Mouse (Mus musculus) large intestine, adult 2 months (tissue): ENCODE measurements around the gene Insl3. TPM values are rescaled to one million over a fixed set of nuclear protein-coding genes. Genes with fewer than 3 reads are reported as not detected.

Experiments used
- DNase-seq: peaks from one replicate; pipeline ENCODE4 v3.0.0-alpha.2; 2012; ENCODE audit warnings: low read depth, low spot score
- WGBS: fragments of 180-500 bp; shearing (Covaris S2); methylation state at CpG from one replicate; pipeline ENCODE4 v1.1.7; 2018; 5-methylcytosine and 5-hydroxymethylcytosine counted together
- polyA plus RNA-seq: library from polyadenylated mRNA; depleted of rRNA; stranded (reverse); fragments of >200 nt; gene quantifications from 2 replicates; pipeline ENCODE4 v1.2.3, GENCODE M21; 2012; rRNA removed

Insl3 gene
- polyA plus RNA-seq, result 12.1 and 17.2 TPM in 2 replicates

DNA sequence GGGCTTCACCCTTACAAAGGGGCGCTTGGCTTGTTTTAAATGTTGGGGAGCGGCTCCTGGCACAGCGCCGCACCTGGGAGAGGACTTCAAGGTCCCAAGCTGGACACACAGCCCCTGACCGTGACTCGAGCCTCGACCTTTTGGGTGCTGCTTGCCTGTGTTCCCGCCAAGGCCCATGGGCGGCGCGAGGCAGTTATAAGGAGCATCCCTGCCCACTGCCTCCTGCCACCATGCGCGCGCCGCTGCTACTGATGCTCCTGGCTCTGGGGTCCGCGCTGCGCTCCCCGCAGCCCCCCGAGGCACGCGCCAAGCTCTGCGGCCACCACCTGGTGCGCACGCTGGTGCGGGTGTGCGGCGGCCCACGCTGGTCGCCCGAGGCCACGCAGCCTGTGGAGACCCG lies at the start of gene Insl3:
Insl3 (plus strand) TSS at position 187 of the 400 bp plus-strand sequence.
- WGBS, result 21% methylated on average over 33 of the region's 33 CpGs
- no peak for DNase-seq

DNA sequence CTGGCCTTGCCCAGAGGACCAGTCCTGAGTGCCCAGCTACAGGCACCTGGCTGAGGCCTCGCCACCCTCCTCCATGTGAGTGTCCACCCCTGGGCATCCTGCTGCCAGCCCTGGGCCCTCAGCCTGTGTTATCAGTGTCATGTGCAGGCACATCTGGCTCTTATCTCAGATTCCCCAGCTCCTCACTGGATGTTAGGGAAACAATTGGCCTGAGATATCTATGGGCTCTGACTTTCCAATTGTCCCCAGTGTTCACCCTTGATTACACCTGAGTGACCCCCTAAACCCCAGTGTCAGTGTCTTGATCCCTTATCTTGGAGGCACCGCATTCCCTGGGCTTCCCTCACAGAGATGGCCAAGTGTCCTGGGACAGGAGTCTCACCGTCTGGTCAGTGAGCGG lies 49.7 kb upstream of the Insl3 start:
- no peak for DNase-seq
- WGBS, result 75% methylated on average over 4 of the region's 4 CpGs

DNA sequence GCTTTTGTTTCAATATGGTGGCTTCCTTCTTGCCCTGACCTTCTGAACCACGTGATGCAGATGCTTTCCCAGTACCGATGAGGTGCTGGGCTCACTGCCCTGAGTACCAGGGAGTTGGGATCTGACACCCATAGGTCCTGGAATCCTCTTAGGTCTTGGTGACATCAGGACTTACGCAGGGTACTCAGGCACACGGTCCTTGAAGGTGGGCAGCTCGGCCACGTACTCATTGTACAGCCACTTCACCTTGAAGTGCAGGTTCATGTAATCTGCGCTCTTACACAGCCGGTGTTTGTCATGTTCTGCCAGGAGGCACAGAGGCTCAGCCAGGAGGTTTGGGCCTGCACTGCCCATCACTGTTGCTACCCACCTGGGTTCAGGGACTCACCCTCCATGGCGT lies 43.5 kb upstream of the Insl3 start:
- DNase-seq, result no peak
- 82% methylated on average over 9 of the region's 9 CpGs for WGBS

DNA sequence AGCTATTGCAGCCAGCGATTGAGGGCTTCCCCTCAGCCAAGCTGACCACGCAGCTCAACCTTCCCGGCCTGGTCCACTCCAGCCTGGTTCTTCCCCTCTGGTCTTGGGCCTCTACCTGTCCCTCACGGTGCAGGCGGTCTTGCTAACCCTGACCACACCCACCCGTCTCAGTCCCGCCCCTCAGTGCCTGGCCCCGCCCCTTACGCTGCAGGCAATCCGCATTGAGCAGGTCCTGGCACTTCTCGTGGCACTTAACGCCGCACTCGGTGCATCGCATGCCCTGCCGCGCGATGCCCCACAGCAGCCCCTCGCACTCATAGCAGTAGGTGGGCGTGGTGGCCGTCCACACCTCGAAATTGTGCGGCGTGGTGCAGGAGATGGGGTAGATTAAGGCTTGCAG lies 34.4 kb upstream of the Insl3 start:
- no peak for DNase-seq
- WGBS, result under 1% methylated on average over 24 of the region's 24 CpGs

DNA sequence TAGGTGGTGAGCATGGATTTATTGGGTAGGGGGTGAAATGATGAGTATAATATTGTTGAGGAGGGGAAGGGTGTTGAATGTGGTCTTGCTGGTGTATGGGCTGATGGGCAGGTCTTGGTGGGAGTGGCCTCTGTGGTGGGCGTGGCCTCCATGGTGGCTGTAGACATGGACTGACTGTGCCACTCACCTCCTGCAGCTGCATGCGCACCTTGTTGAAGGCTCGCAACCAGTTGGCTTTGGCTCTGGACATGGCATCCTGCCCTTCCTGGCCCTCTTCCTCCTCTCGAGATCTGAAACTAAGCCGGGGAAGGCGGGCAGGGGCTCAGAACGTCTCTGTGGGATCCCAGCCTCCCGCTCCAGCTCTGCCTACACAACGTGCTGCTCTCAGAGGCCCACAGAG lies 31.2 kb upstream of the Insl3 start:
- DNase-seq, result no peak
- WGBS, result 26% methylated on average over 9 of the region's 9 CpGs

DNA sequence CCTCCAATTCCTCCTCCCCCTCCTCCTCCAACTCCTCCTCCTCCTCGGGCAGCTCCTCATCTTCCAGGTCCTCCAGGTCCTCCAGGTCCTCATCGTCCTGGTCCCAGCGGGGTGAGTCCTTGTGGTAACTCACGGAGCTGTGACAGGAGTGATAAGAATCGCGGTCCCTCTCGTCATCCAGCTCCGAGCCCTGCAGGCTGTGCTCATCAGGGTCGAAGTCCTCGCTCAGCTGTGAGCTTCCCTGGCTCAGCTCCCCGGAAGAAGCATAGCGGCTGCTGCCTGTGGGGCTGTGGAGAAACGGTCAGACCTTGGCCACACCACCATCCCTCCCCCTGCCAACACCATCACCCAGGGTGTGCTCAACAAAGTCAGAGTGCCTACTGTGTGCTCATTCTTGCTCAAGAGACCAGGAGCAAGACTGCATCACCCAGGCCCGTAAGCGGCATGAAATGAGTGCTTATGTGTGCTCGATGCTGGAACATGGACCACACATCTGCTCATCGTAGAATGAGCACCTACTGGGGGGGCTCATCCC lies 30.4 kb upstream of the Insl3 start:
- WGBS, result 19% methylated on average over 17 of the region's 17 CpGs
- DNase-seq, result no peak

DNA sequence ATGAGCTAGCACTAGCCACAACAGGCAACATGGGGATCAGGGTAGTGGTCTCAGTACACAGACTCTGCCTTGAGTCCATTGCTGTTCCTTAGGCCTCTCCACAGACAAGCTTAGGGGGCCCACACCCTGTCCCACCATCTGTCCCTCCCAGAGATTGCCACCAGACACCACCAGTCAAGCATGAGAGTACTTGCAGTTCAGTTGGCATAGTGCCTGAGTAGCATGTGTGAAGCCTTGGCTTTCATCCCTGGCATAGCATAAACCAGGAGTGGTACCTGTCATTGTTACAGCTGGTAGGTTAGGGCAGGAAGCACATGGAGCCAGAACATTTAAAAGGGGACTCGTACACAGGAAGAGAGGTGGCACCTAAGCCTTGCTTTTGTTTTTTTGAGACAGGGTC lies 29.3 kb upstream of the Insl3 start:
- 39% methylated on average over 1 of the region's 1 CpGs for WGBS
- DNase-seq, result no peak

DNA sequence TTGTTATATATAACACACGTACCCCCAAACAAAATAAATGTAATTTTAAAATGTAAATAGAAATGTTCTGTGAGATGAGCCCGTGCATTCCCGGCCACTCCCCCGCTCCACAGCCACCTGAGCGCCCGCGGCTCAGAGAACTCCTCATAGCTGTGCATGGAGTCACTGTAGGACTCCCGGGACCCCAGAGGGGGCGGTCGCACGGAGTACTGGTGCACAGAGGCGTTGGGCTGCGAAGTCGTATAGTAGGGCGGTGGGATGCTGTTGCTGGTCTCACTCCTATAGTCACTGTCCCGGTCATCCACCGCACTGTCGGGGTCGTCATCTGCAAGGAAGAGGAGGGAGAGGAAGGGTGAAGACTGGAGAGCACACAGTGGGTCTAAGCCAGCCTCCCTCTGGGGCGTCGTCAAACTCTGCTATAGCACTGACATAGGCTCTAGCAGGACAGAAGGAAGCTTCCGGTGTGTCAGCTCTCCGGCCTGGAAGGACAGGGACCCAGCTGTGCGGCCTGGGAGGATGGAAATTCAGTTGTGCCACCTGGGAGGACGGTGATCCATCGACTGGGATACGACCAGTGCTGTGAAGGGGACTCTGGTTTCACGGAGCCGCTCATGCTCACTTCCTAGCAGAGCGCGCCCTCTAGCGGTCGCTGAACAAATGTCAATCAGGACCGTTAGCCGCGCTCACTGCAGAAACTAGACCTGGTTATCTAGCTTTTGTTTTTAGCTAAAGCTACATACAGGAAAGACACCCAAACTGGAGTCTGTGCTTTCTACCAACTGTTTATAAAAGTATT lies 28.5 kb upstream of the Insl3 start:
- 13% methylated on average over 36 of the region's 36 CpGs for WGBS
- no peak for DNase-seq

DNA sequence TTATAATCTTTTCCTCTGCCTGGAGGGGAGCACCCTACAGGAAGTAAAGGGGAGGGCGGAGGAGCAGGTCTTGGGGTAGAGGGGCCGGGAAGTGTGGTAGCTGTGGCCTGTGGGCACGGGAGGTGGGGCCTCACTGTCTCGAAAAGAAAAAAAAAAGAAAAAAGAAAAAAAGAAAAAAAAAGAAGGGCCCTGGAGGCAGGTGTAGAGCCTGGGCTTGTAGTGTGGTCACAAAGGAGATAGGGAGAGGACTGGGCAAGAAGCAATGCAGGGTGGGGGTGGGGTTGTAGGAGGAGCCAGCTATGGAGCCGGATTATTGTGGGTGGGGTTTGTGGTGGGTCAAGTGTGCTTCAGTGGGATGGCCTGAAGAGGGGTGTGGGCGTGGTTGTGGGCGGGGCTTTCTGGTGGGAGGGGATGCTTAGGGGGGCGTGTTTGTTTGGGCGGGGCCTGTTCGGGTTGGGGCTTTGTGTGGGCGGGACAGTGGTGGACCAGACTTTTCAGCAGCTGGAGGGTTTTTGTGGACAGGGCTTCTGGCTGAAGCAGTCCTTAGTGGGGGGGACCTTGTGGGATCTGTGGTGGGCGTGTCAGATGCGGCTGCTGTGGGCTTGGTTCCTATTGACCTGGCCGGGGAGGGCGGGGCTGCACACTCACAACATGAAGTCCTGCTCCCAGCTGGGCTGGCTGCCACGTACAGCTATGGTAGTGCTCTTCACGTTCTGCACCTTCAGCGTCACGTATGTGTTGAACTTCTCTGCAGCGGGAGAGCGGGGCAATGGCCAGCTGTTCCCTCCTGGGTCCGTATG lies 23.5 kb upstream of the Insl3 start:
- DNase-seq, result no peak

DNA sequence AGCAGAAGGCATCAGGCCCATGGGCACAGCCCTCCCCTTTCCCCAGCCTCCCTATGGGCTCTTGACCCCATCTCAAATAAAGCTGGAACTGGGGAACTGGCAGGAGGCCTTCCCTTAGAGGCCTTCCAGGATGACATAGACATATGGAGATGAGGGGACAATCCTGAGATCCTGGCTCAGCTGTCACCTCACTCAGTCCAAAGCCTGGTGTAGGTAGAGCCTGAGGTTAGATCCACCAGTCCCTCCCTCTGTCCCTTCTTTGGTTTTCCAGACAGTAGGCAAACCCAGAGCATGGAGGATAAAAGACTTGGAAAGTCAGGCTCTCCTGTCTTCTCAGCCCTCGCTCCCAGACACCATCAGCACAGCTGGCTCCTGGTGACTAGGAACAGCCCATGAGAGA lies 22.2 kb upstream of the Insl3 start:
- no peak for DNase-seq
- 70% methylated on average over 1 of the region's 1 CpGs for WGBS

More for the DNA sequence above, 23.5 kb upstream of the Insl3 start:
- 4% methylated on average over 22 of the region's 22 CpGs for WGBS

DNA sequence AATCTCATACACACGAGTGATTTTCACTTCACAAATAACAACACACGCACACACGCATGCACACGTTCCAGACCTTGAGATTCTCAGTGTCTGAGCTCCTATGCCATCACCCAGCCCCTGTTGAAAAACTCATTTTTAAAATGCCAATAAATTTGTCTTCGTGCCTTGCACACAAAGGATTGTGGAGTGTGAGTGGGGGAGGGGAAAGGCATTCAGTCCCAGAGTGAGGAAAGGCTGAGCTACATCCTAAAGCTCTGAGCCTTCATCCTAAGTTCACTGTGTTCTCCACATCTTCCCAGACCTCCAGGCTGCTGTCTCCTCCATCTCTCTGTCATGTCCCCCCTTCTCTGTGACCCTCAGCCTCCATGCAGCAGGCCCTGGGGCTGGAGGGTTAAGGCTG lies 21.8 kb upstream of the Insl3 start:
- WGBS, result 64% methylated on average over 5 of the region's 5 CpGs
- DNase-seq, result no peak

DNA sequence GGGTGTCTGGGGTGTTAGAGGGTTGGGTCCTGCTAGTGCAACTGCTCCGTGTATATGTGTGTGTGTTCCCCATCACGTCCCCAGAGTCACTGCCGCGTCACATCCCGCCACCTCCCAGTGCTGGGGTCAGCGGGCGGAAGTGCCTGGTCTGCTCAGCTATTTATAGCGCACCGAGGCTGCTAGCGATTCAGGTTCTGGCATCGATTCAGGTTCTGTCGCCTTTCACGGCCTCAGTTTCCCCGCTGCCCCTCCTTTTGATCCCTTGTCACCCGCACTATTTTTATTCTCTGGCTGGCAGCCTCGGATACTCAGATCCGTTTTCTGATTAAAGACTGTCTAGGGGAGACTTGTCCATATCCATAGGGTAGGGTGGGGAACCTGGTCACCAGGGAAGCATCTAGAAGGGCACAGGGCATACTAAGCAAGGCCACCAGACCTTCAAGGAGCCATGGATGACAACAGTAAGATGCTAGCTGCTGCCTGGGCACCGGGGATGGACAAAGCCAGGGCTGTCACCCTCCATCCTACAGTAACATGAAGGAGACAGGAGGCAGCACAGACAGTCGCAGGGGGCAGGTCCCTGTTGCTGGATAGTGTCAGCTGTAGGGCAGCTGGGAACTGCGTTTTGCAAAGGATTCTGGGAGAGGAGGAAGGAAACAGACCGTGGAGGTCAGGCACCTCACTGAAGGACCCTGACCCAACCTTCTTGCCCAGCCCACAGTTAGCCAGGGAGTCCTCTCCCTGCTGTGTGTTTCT lies 20.6 kb upstream of the Insl3 start:
- DNase-seq, result no peak
- 2% methylated on average over 21 of the region's 21 CpGs for WGBS

DNA sequence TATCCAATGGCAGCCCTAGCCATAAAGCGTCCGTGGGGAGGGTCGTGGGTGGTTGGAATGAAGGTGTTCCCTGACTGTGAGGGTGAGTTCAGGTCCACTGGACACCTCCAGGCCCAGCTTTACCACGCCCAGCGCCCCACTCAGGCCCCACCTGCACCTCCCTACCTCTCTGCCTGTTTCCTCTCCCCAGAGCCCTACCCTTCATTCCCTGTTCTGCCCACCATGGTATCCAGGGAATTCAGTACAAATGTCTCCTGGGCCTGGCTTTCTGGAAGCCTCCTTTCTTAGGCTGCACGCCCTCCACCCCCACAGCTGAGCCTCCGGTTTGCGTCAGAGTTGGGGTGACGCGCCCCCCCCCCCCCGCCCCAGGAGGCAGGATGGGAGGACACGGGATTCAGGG lies 18.8 kb upstream of the Insl3 start:
- DNase-seq, result no peak

DNA sequence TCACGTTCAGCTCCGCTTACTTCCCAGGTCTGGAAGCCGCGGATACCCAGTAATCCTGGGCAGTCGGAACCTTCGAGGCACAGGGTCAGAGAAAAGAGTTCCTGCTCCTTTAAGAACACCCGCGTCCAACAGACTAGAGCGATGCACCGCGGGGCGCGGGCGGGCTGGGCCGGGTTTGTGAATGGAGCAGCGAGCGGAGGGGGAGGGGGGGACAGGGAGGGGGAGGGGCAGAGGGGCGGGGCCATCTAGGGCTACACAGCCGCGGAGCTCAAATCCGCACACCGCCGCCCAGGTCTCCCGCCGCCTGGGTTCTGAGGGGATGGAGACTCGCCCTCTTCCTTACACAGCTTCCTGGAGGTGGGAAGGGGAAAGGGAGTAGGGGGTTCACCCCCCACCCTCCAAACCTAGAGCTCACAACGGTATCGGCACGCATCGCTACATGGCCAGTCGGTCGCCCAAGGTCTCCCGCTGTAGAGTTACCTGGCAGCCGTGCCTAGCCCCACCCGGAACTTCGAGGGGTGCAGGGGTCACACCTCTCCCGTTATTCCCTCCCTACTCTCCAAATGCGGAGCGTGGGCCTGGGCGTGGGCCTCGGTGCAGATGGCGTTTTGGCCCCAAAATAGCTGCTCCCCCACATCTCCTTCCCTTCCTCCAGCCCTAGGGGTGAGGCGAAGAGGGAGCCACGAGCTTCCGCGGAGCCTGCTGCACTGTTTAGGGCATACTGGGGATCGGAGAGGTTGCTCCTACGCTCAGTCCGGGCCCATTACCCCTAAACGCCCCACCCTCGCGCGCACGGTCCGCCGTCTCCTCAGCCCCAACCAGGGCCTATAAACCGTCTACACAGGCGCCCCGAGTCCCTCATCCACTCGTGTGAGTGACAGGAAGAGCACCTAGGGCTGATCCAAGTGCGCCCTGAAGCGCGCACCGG lies 18.1 kb upstream of the Insl3 start:
- DNase-seq, result no peak
- under 1% methylated on average over 56 of the region's 64 CpGs for WGBS

More for the DNA sequence above, 18.8 kb upstream of the Insl3 start:
- WGBS, result 15% methylated on average over 12 of the region's 12 CpGs

DNA sequence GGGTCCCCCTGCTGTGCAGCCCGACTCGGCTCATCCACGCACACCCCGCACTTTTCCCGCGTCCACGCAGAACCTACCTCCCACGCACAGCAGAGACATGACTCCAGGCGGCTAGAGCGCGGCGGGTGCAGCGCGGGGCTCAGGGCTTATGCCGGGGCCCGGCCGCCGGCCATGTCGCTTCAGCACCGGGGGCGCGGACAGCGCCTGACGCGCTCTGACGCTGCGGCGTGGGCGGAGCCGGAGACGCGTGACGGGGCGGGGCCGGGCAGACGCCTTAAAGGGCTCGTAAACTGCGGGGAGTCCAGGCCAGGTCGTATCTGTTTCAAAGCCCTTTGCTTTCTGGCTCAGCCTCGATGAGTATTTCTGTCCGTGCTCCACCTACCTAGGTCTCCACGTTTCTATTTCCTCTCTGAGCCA lies 17.5 kb upstream of the Insl3 start, which contains the start of gene Unc13a:
Unc13a (minus strand) TSS at position 209 of the 417 bp plus-strand sequence.
- WGBS, result under 1% methylated on average over 42 of the region's 42 CpGs

DNA sequence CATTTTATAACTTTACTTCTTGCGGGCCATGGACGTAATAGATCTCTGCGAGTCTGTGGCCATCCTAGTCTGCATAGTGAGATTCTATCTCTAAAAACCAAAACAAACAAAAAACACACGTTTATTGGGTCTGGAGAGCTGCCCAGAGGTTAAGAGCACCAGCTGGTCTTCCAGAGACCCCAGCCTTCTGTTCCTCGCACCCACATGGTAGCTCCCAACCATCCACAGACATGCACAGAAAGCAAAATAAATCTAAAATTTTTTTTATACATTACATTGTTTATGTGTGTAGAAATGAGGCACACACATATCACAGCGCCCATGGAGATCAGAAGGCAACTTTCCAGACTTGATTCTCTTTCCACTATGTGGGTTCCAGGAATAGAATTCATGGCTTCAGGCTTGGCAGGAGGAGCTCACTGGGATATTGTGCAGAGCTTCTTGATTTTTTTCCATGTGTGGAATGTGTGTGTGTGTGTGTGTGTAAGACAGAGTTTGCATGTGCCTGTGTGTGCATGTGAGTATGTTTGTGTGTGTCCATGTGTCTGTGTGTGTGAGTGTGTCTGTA lies 16.8 kb upstream of the Insl3 start:
- WGBS, result 55% methylated on average over 6 of the region's 6 CpGs
- DNase-seq, result no peak

More for the DNA sequence above, 17.5 kb upstream of the Insl3 start, which contains the start of gene Unc13a:
- no peak for DNase-seq

DNA sequence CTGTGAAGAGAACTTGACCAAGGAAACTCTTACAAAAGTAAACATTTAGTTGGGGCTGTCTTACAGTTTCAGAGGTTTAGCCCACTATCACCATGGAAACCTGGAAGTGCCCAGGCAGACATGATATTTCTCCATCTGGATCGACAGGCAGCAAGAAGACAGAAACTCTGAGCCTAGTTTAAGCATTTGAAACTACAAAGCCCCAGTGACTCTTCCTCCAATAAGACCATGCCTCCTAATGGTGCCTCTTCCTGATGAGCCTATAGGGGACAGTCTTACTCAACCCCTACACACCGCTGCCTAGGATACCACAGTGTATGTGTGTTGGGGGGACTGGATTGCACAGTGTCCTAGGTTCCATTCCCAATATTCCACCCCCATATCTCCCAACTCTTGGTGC lies 14.9 kb upstream of the Insl3 start:
- WGBS, result 74% methylated on average over 2 of the region's 2 CpGs
- DNase-seq, result no peak

DNA sequence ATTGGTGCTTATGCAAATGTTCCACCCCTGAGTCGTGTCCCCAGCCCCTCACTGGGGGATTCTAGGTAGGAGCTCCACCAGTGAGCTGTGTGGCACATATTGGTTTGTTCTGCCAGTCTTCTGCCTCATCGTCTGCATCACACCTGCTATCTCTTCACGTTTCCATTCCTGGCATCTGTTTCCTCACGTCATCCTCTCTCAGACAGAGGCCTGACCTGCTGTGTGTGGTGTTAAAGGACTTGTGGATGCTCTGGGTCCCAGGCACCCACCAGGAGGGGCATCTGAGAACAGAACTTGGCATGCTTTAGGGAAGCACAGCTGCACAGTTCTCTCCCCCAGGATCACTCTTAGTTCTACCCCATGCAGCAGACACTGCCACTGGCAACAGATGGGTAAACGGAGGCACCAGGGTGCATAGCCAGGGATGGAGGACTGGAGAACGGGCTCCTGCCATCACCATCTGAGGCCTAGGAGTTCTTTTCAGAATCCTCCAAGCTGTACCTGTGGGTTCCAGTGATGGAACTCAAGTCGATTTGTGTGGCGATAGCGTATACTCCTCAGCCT lies 13.5 kb upstream of the Insl3 start:
- DNase-seq, result no peak
- 52% methylated on average over 9 of the region's 9 CpGs for WGBS
